Mouse (Mus musculus) mouse embryonic stem cell (cell line): ENCODE results near the gene Hbb-bh2.
"Not testable (repeated sequence)": the region's sequence is repeated elsewhere in the genome, so short reads cannot be mapped to it uniquely, and the experiment has no call there.

Source experiments
- in situ Hi-C, 2 experiments: fragments of 300-500 bp; cut with MboI; formaldehyde crosslinking; loops; 1 replicate in 1 of 2; 3 replicates in 1 of 2; pipeline ENCODE4 v1.14.3; 2019 to 2020; ENCODE audit warnings: low sequenced_read_pairs in 2 of 2, low pct_unique_long_range_greater_than_20kb in 1 of 2, mixed read lengths in 1 of 2; ENCODE audit not compliant: unreplicated experiment in 1 of 2

Hbb-bh2 gene

DNA sequence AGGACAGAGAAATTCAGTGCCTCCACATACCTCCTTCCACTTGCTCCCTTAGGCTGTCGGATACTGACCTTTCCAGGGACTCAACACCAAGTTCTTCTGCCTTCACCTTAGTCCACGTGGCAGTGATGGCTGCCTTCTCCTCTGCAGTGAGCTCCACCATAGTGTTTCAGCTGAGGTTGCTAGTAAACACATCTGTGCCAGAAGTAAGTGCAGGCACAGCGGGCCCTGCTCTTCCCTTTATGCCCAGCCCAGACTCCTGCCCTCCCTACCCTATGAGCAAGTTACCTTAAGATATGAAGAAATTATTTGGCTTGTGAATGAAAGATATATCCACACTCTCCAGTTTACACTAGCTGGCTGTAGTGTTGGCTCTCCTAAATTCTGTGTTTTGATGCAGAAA lies at the start of gene Hbb-bh2:
TSS of gene Hbb-bh2 (minus strand) at position 253 of the 400 bp plus-strand sequence.
- in situ Hi-C loops, result no loop called here

DNA sequence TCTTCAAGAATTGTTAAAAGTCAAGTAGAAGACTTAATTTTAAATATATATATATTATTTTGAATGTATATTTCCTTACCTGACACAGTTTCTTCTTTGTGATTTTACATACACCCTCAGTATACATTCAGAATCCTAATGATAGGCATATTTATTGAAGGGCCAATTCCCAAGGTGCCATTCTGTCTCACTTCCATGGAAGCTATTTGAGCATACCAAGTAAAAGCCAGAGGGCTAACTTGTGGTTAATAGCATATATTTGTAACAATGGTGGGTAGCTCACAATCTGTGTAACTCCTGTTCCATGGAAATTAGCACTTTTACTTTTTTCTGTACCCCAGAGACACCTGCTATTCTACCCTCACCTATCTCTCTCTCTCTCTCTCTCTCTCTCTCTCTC lies 45.8 kb upstream of the Hbb-bh2 start, which contains the start of gene Olfr66:
TSS of gene Olfr66 (minus strand) at position 101 of the 400 bp plus-strand sequence.
- in situ Hi-C loops, result no loop called here

DNA sequence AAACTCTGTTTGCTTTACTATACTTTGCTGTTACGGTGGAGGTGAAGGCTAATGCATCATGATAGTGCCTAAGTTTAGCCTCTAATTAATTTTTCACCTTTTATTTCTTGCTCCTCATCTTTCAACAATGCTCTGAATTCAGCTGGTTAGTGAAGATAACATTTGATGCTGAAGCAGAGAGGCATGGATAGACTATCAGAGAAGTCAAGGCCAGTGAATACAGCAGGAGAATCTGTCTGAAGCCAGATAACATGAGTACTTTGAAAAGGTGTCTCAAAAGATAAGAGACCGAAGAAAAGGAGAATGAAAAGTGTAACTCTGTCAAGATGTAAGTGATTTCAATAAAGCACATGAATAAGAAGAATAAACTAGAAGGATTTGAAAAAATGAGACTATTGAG lies 36.8 kb upstream of the Hbb-bh2 start:
- in situ Hi-C loops, result no loop called here

DNA sequence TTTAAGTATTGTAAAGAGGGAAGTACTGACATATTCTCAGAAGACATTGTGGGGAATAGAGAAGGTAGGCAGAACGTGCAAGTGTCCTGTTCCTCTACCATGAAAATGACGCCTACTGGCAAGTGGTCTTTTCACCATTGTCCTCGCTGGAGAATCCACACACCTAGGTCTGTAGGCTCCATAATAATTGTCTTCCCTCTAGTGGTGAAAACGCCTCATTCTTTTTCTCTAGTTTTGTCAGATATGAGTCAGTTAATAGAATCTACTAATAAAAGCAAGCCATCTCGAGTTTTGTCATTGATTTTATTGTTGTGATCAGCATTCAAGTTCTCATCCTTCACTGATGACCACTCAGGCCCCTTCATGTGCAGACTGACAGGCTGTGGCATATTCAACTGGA lies 34.1 kb upstream of the Hbb-bh2 start:
- in situ Hi-C loops, result no loop called here

GRCm38 (mm10) chr7:103873064-103873463 lies 32.7 kb upstream of the Hbb-bh2 start:
- in situ Hi-C loops, result no loop called here

DNA sequence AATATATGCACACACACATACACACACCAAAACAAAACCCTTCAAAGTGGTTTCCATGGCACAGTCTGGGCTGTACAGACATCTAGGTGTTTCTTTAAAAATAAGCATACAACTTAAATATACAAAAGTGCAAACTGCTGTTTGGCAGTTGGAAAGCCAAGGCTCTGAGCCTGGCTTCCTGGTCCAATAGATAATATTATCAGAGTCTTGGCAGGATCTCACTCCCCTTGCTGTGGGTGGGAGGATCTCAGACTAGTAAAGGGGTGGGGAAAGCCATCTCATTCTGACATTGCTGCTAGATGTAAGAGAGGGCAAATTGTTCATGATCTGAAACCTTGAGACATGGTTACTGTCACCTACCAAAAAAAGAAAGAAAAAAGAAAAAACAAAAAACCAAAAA lies 30.3 kb upstream of the Hbb-bh2 start:
- in situ Hi-C loops, result no loop called here

GRCm38 (mm10) chr7:103865716-103866115 lies 25.4 kb upstream of the Hbb-bh2 start:
- in situ Hi-C loops, result no loop called here

DNA sequence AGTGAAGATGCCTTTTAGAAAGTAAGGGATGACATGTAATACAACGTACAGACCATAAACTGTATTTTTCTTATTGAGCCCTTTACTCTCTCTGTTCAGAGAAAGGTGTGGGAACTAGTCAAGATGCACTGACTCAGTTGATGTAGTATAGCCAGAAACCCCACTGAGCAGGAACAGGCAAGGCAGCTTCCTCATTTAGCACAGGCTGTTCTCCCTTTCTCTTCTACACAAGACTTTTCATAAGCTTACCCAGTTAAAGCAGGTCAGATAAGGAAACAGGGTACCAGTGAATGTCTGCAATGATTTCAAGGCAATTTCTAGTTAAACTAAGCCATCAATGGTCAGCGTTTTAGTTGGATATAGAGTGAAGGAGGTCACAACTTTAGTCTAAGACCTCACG lies 21.2 kb upstream of the Hbb-bh2 start:
- in situ Hi-C loops, result no loop called here

DNA sequence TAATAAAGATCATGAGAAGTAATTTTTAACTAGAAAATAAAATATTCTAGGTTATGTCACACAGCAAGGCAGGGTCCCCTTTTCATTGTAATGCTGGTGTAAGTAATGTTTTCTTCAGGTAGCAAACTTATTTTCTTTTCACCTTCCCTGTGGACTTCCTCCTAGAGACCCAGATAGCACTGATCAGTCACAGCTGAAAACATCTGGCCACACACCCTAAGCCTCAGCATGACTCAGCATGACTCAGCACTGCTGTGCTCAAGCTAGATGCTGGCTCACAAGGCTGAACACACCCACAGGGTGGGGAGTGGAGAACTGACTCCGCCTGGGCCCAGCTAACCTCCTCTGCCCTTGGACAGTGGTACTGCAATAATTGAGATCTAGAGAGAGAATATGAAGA lies 20.5 kb upstream of the Hbb-bh2 start:
- in situ Hi-C loops, result no loop called here

- in situ Hi-C loops, result no loop called here
Observed at GRCm38 (mm10) chr7:103859076-103859475, 18.8 kb upstream of the Hbb-bh2 start.

DNA sequence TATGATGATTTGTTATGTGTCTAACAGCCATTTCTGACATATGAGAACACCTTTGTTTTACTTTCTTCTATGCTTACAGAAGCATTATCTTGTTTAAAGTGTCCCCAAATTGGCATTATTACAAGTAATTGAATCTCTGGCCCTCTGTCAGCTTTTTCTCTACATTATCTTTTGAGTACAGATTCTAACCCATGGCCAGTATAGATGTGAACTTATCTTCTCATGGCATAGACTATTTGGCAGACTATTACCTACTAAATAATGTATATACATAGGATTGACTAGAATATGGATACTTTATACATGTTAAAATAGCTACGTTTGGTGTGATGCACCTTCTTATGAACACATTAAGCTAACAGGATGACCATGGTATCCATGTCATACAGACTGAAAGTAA lies 14.3 kb upstream of the Hbb-bh2 start:
- in situ Hi-C loops, result no loop called here

- in situ Hi-C loops, result no loop called here
Observed at GRCm38 (mm10) chr7:103853090-103853489, 12.8 kb upstream of the Hbb-bh2 start, which contains the start of gene Hbb-y. Gene Hbb-y, minus strand, starts transcription at chr7:103853216.

- in situ Hi-C loops, result no loop called here
Observed at GRCm38 (mm10) chr7:103844525-103845325, 4.4 kb upstream of the Hbb-bh2 start.

DNA sequence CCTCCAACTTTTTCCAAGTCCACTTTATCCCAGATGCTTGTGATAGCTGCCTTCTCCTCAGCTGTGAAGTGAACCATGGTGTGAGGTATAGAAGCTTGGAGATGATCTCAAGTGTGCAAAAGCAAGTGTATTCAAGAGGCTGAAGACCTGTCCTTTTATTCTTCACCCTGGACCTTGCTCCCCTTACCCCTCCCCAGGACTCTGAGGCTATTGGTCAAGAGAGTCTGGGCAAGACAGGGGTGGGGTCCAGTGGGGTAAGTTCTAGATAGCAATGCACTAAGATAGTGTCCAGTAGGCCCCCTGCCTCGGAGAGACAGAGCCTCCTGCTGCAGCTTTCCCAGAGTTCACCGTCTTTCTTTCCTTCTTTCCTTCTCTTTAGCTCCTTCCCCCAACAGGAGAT lies 2.7 kb upstream of the Hbb-bh2 start, which contains the start of gene Hbb-bh1:
TSS of gene Hbb-bh1 (minus strand) at position 131 of the 400 bp plus-strand sequence.
- in situ Hi-C loops, result no loop called here

GRCm38 (mm10) chr7:103827808-103828207 lies 12.5 kb downstream of the Hbb-bh2 start, which contains the start of gene Hbb-bs:
Gene Hbb-bs, minus strand, starts transcription at chr7:103828096.
- in situ Hi-C loops, result no loop called here

GRCm38 (mm10) chr7:103827139-103827538 lies 13.2 kb downstream of the Hbb-bh2 start:
- in situ Hi-C loops, result not testable (repeated sequence)

- in situ Hi-C loops, result no loop called here
Observed at GRCm38 (mm10) chr7:103826255-103826887, 13.9 kb downstream of the Hbb-bh2 start.

GRCm38 (mm10) chr7:103825536-103826254 lies 14.6 kb downstream of the Hbb-bh2 start:
- in situ Hi-C loops, result no loop called here

DNA sequence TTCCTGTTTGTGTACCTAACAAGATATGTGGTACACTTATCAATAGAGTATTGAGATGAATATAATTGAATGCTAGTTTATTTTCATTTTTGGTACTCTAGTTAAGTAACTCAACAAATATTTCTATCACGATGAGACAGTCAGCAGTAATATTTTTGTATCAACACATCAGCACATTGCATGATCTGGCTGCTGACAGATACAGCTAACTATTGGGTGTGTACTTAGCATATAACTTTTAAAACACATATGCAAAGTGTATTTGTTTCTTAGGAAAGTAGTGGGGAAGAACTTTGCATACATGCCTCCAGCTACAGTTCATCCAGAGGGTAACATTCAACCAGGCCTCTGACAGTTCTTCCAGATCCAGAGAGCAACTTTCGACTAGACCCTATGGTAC lies 15.7 kb downstream of the Hbb-bh2 start:
- in situ Hi-C loops, result no loop called here
